Mouse (Mus musculus) heart, embryonic 10.5 days (tissue): Measurements from ENCODE around the gene Gm21983. TPM values are rescaled to one million over a fixed set of nuclear protein-coding genes. Genes with fewer than 3 reads are reported as not detected.

Experiments
- DNase-seq: peaks from one replicate; pipeline ENCODE4 v3.0.0-alpha.2; 2017; ENCODE audit warnings: low spot score
- H3K27ac ChIP-seq: fragments of 300-500 bp; sonication (generic); 2 replicates; pipeline ENCODE4 v1.5.1; 2016; ENCODE audit warnings: mild to moderate bottlenecking
- H3K27me3 ChIP-seq: fragments of 300-500 bp; sonication (generic); 2 replicates; pipeline ENCODE4 v1.6.1; 2016; ENCODE audit warnings: mild to moderate bottlenecking; ENCODE audit not compliant: poor library complexity, insufficient read depth, severe bottlenecking
- H3K36me3 ChIP-seq: fragments of 300-500 bp; sonication (generic); 2 replicates; pipeline ENCODE4 v1.6.1; 2016; ENCODE audit warnings: mild to moderate bottlenecking, moderate library complexity
- H3K4me1 ChIP-seq: fragments of 300-500 bp; sonication (generic); 2 replicates; pipeline ENCODE4 v1.6.1; 2016; ENCODE audit warnings: mild to moderate bottlenecking
- H3K4me3 ChIP-seq: fragments of 300-500 bp; sonication (generic); 2 replicates; pipeline ENCODE4 v1.5.1; 2016; ENCODE audit warnings: mild to moderate bottlenecking, moderate library complexity
- H3K9me3 ChIP-seq: fragments of 300-500 bp; sonication (generic); 2 replicates; pipeline ENCODE4 v1.6.1; 2016; ENCODE audit warnings: mild to moderate bottlenecking, moderate library complexity
- whole genome bisulfite sequencing: fragments of 180-500 bp; shearing (Covaris S2); methylation state at CpG from one replicate; pipeline ENCODE4 v1.1.7; 2016; 5-methylcytosine and 5-hydroxymethylcytosine counted together
- polyA plus RNA-seq: library from polyadenylated mRNA; unstranded; fragments of >200 nt; fragmentation: Nextera tagmentation; extraction: Ambion mirVana; gene quantifications from 2 replicates; pipeline ENCODE4 v1.2.1, GENCODE M21; 2016

Gm21983 gene
- polyA plus RNA-seq, 1 experiment from 2014 or later, result not detected

GRCm38 (mm10) chr7:27198779-27199178 is 17.9 kb upstream of the Gm21983 start:
- no peak for DNase-seq
- Histone ChIP-seq H3K4me1 (peaks cover 14% of the 10 kb centered on the region; the same call in 1 of the 2 replicates), H3K27me3 (no peaks in the 10 kb centered on the region), H3K4me3 (no peak overlapping the region), H3K27ac (no peak overlapping the region), H3K9me3 (no peaks in the 10 kb centered on the region), H3K36me3 (peaks cover 44% of the 10 kb centered on the region)
- 90% methylated on average over 8 of the region's 8 CpGs for WGBS

- Histone ChIP-seq H3K4me3 (no peak overlapping the region), H3K27ac (no peak overlapping the region), H3K36me3 (peaks cover 44% of the 10 kb centered on the region), H3K9me3 (no peaks in the 10 kb centered on the region), H3K4me1 (peaks cover 19% of the 10 kb centered on the region; the same call in 1 of the 2 replicates), H3K27me3 (no peaks in the 10 kb centered on the region)
- DNase-seq, result no peak
These were observed 17.5 kb upstream of the Gm21983 start for GRCm38 (mm10) chr7:27198355-27198754.

GRCm38 (mm10) chr7:27197634-27198033 is 16.7 kb upstream of the Gm21983 start:
- Histone ChIP-seq H3K9me3 (no peaks in the 10 kb centered on the region), H3K27ac (no peak overlapping the region), H3K4me1 (peaks cover 19% of the 10 kb centered on the region; the same call in 1 of the 2 replicates), H3K27me3 (no peaks in the 10 kb centered on the region), H3K4me3 (no peak overlapping the region), H3K36me3 (peaks cover 44% of the 10 kb centered on the region)
- 86% methylated on average over 8 of the region's 8 CpGs for WGBS
- DNase-seq, result no peak

GRCm38 (mm10) chr7:27197136-27197535 is 16.2 kb upstream of the Gm21983 start:
- 82% methylated on average over 3 of the region's 3 CpGs for WGBS
- peaks cover 44% of the 10 kb centered on the region for H3K36me3 ChIP-seq
- H3K4me3 ChIP-seq, result peak overlapping the region; percentile 90; the same call in 1 of the 2 replicates
- H3K27ac ChIP-seq, result peak overlapping the region; percentile 98
- H3K9me3 ChIP-seq, result no peaks in the 10 kb centered on the region
- H3K27me3 ChIP-seq, result no peaks in the 10 kb centered on the region
- H3K4me1 ChIP-seq, result peaks cover 19% of the 10 kb centered on the region; the same call in 1 of the 2 replicates
- no peak for DNase-seq

- Histone ChIP-seq H3K36me3 (peaks cover 45% of the 10 kb centered on the region), H3K9me3 (no peaks in the 10 kb centered on the region), H3K4me3 (peak within 1 kb of the TSS; percentile 90), H3K27ac (peak within 1 kb of the TSS; percentile 98), H3K27me3 (no peaks in the 10 kb centered on the region), H3K4me1 (peaks cover 19% of the 10 kb centered on the region; the same call in 1 of the 2 replicates)
- WGBS, result under 1% methylated on average over 64 of the region's 64 CpGs
- peak; percentile 100 for DNase-seq
These were observed 15.1 kb upstream of the Gm21983 start, which contains the start of the genes BC024978 and Snrpa for GRCm38 (mm10) chr7:27195681-27196611. Gene BC024978, plus strand, starts transcription at chr7:27195781. Gene Snrpa, minus strand, starts transcription at chr7:27196271.

- H3K27ac ChIP-seq, result no peak overlapping the region
- peaks cover 59% of the 10 kb centered on the region for H3K36me3 ChIP-seq
- H3K4me1 ChIP-seq, result peaks cover 19% of the 10 kb centered on the region; the same call in 1 of the 2 replicates
- no peaks in the 10 kb centered on the region for H3K27me3 ChIP-seq
- H3K4me3 ChIP-seq, result no peak overlapping the region
- 79% methylated on average over 4 of the region's 4 CpGs for WGBS
- no peaks in the 10 kb centered on the region for H3K9me3 ChIP-seq
- DNase-seq, result no peak
These were observed 12.8 kb upstream of the Gm21983 start for GRCm38 (mm10) chr7:27193731-27194130.

GRCm38 (mm10) chr7:27192434-27192833 is 11.5 kb upstream of the Gm21983 start:
- peaks cover 69% of the 10 kb centered on the region for H3K36me3 ChIP-seq
- WGBS, result 90% methylated on average over 5 of the region's 5 CpGs
- H3K27ac ChIP-seq, result no peak overlapping the region
- H3K4me1 ChIP-seq, result peaks cover 19% of the 10 kb centered on the region; the same call in 1 of the 2 replicates
- no peaks in the 10 kb centered on the region for H3K27me3 ChIP-seq
- no peak for DNase-seq
- H3K9me3 ChIP-seq, result no peaks in the 10 kb centered on the region
- no peak overlapping the region for H3K4me3 ChIP-seq

GRCm38 (mm10) chr7:27189271-27189931 is 8.5 kb upstream of the Gm21983 start:
- H3K27me3 ChIP-seq, result no peaks in the 10 kb centered on the region
- 95% methylated on average over 10 of the region's 10 CpGs for WGBS
- no peak for DNase-seq

GRCm38 (mm10) chr7:27185986-27186385 is 5.1 kb upstream of the Gm21983 start:
- no peaks in the 10 kb centered on the region for H3K4me1 ChIP-seq
- no peak overlapping the region for H3K4me3 ChIP-seq
- H3K9me3 ChIP-seq, result no peaks in the 10 kb centered on the region
- DNase-seq, result no peak
- WGBS, result 85% methylated on average over 5 of the region's 5 CpGs
- H3K27ac ChIP-seq, result no peak overlapping the region
- no peaks in the 10 kb centered on the region for H3K27me3 ChIP-seq
- peaks cover 77% of the 10 kb centered on the region for H3K36me3 ChIP-seq

More at GRCm38 (mm10) chr7:27189271-27189931, 8.5 kb upstream of the Gm21983 start:
- no peaks in the 10 kb centered on the region for H3K9me3 ChIP-seq
- peaks cover 6% of the 10 kb centered on the region; the same call in 1 of the 2 replicates for H3K4me1 ChIP-seq
- H3K36me3 ChIP-seq, result peaks cover 97% of the 10 kb centered on the region
- H3K27ac ChIP-seq, result no peak overlapping the region
- H3K4me3 ChIP-seq, result no peak overlapping the region

GRCm38 (mm10) chr7:27184964-27185363 is 4.1 kb upstream of the Gm21983 start:
- no peaks in the 10 kb centered on the region for H3K4me1 ChIP-seq
- DNase-seq, result no peak
- no peak overlapping the region for H3K27ac ChIP-seq
- no peaks in the 10 kb centered on the region for H3K9me3 ChIP-seq
- no peak overlapping the region for H3K4me3 ChIP-seq
- H3K36me3 ChIP-seq, result peaks cover 67% of the 10 kb centered on the region
- WGBS, result 66% methylated on average over 3 of the region's 3 CpGs
- H3K27me3 ChIP-seq, result no peaks in the 10 kb centered on the region

- H3K27ac ChIP-seq, result no peak overlapping the region
- H3K27me3 ChIP-seq, result no peaks in the 10 kb centered on the region
- no peaks in the 10 kb centered on the region for H3K9me3 ChIP-seq
- DNase-seq, result no peak
- H3K4me3 ChIP-seq, result no peak overlapping the region
- H3K36me3 ChIP-seq, result peaks cover 42% of the 10 kb centered on the region
- H3K4me1 ChIP-seq, result peaks cover 3% of the 10 kb centered on the region; the same call in 1 of the 2 replicates
- 92% methylated on average over 1 of the region's 1 CpGs for WGBS
These were observed 1.6 kb upstream of the Gm21983 start for GRCm38 (mm10) chr7:27182498-27182897.

- Histone ChIP-seq H3K9me3 (no peaks in the 10 kb centered on the region), H3K27ac (no peak overlapping the region), H3K4me3 (no peak overlapping the region), H3K4me1 (peaks cover 3% of the 10 kb centered on the region; the same call in 1 of the 2 replicates), H3K27me3 (no peaks in the 10 kb centered on the region), H3K36me3 (peaks cover 24% of the 10 kb centered on the region)
- 79% methylated on average over 5 of the region's 5 CpGs for WGBS
- DNase-seq, result no peak
These were observed 850 bp downstream of the Gm21983 start for GRCm38 (mm10) chr7:27180036-27180435.
